Mouse (Mus musculus) adrenal gland, adult 2 months (tissue): ENCODE measurements around the gene Ogdh. TPM values are rescaled to one million over a fixed set of nuclear protein-coding genes. Genes with fewer than 3 reads are reported as not detected.

Source experiments
- DNase-seq: peaks from one replicate; pipeline ENCODE4 v3.0.0; 2021
- polyA plus RNA-seq: library from polyadenylated mRNA; depleted of rRNA; stranded (reverse); fragments of >200 nt; gene quantifications from 2 replicates; pipeline ENCODE4 v1.2.3, GENCODE M21; 2012
- total RNA-seq, 2 experiments: library from RNA; stranded (reverse); gene quantifications; 2 replicates each; pipeline ENCODE4 v1.2.3; 2021

Ogdh gene
- total and polyA plus RNA-seq, 3 experiments: 333 to 682 (median 601) TPM

DNA sequence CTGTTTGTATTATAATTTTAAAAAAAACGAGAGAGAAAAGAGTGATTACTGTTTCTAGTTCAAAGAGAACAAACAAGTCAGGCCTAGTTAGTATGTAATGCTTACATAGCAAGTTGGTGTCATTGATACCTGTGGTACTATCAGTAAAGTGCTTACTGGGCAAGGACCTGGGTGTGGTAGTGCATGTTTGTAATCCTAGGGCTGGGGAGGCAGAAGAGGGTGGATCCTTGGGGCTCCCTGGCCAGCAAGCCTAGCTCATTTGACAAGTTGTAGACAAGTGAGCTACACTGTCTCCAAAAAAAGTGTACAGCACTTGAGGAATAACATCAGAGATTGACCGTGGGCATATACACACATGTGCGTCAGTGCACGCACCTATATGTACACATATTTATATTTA, 3.2 kb downstream of the Ogdh start:
- no peak for DNase-seq

DNA sequence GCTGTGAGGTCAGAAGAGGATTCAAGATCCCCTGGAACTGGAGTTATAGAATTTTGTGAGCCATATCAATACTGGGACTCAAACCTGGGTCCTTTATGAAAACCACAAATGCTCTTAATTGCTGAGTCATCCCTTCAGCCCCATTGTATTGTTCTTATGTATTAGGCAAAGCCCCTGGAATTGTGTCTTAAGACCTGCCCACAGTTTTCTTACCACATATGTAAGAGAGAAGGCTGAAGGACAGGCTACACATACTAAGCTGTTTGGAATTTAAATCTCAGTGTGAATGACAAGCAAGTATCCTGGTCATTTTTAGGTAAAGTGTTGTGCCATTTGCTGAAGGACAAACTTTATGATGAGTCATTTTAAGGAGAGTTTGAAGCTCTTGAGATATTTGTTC, 4.6 kb downstream of the Ogdh start:
- no peak for DNase-seq

- DNase-seq: no peak
Observed at GRCm38 (mm10) chr11:6299435-6299834, 8.0 kb downstream of the Ogdh start.

- DNase-seq: no peak
Observed at GRCm38 (mm10) chr11:6302793-6303192, 11.4 kb downstream of the Ogdh start.

DNA sequence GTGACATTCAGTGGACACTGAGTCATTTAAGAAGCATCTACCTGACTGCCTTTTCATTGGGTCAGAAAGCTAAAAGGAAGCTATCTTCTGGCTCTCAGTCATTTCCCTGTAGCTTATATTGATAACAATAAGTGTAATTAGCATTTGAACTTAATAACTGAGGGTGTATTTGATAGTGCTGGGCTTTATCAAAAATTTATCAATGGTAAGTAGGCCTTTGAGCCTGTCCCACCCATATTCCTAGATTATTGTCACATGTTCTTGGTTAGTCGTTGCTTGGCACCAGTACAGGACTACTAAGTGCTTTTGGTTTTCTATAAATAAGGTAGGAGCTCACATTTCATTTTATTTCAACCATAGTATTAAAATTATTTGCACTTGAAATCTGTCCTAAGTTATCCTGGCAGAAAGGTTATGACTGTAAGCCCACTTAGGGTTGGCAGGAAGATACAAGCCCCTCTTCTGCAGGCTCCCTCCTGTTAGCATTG, 14.6 kb downstream of the Ogdh start:
- DNase-seq: no peak

DNA sequence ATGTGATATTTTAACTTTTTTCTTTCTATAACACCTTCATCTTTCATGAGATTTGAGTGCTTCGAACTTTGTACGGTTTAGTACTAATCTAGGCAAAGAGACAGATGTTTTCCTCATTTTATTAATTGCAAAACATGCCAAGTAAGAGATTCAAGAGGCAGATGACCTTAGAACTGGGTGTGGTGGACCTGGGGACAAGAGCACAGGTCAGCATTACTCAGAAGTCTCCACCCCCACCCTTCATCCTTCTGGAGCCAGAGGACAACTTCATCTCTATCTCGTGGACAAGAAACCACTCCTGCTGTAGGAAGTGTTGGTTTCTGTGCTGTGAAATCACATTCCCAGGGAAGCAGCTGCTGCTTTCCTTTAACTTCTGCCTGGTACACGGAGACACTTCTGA, 16.7 kb downstream of the Ogdh start:
- no peak for DNase-seq

DNA sequence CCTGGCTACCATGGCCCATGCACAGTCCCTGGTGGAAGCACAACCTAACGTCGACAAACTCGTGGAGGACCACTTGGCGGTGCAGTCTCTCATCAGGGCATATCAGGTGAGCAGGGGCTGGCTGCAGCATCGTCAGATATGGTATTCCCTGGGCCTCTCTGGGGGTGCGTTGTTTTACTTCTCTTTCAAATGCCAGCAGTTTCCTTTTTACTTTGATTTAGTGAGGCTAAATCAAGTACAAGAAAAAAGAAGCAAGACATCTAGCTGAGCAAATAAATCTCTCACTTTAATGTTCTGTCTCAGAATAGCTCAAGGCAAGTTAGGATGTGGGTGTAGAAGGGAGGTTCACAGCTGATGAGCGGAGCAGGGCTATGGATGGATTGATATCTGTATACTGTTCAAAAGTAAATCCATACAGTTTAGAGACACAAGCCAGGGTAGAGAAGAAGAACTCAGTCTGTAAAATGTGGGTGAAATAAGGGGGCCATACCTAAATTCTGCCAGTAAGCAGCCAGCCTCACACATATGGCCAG, 22.5 kb downstream of the Ogdh start:
- no peak for DNase-seq

GRCm38 (mm10) chr11:6316821-6317220, 25.4 kb downstream of the Ogdh start:
- no peak for DNase-seq

DNA sequence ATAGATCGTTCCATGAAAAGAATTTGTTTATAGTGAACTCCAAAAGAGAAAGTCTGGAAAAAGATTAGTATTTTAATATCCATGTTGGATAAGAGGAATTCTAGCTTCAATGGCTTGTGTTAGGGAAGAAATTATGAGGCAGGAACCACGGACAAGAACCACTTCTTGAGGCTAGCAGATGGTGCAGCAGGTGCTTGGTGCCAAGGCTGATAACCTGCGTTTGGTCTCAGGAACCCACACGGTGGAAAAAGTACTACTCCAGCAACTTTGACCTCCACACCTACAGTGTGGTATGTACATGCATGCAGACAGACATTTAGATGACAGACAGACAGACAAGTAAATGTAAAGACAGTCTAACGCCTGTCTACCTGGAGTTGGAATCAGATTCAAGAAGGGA, 27.1 kb downstream of the Ogdh start:
- DNase-seq: no peak

DNA sequence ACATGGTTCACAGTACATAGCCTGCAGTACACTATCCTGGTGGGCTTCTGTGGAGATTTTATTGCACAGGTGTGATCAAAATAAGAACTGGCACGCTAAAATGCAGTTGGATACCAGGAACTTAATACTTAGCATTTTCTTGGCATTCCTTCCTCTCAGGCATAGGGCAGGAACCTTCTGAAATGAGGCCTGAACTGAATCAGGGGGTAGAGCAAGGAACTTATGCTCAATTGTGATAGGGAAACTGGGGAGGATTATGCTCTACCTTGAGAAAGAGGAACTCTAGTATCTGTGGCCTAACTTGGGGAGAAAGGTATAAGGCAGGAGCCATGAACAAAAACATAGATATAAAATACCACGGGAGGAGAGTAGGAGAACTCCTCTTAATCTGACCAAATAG, 27.9 kb downstream of the Ogdh start:
- DNase-seq: no peak

DNA sequence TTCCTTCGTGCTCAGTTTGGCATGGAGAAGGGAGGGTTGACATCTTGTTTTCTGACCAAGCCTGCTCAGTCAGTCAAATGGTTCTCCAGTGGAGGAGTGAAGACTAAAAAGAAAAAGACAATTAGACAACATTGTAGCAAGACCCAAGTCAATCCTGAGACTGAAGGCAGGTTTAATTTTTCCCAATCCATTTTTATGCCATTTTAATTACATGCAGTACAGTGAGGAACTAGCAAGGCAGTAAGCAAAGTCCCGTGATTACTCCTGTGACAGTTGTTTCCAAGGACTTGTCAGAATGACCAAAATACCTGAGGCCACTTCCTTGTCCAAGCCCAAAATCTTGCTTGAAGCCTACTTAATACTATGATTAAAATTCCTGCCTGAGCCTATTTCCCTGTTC, 30.7 kb downstream of the Ogdh start:
- DNase-seq: no peak

DNA sequence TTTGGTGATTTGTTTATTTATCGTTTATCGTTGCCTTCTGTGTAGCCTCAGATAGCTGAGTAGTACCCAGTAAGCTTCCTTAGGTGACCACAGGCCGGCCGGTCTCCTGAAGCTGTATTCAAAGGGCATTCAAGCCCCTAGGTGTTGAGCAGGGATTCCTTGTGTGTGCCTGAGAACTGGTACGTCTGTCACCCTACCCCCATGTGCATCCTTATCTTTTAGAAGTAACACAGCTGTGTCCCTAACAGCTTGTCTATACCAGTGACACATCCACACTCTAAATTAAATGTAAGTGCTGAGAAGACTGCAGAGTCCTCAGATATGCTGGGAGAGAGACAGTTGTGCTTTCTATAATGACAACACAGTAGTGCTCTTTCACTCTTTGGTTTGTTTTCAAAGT, 31.9 kb downstream of the Ogdh start:
- no peak for DNase-seq

GRCm38 (mm10) chr11:6331256-6331655, 39.8 kb downstream of the Ogdh start:
- DNase-seq: no peak

DNA sequence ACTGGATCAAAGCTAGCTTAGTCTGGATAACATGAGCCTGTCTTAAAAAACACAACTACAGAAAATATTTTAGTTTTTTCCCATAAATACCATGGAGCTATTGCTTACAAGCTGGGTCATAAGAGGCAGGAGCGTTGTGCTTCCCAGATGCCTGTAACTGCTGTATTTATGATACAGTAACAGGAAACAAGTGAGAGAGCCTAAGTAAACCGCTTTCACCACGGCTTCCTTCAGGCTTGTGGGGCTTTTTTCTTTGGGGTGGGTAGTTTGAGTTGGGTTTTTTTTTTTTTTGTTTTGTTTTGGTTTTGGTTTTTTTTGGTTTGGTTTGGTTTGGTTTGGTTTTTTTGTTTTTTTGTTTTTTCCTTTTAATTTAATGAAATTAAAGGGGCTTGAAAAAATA, 41.2 kb downstream of the Ogdh start:
- DNase-seq: no peak

DNA sequence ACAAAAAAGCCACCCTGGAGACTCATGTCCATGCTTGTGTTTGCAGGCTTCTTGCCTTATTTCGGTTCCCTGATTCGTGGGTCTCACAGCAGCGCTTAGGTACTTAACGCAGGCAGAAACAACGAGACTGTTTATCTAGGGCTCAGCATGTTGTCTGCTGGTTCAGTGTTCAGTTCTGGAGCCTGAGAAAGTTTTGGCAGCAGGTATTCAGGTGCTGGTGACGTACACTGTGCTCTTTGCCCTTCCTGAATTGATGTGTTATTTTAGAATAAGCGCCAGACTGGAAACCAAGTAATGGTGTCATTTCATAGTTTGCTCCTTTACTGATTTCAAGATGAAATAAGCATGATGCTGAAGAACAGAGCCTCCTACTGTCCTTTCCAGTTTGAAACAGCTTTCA, 42.0 kb downstream of the Ogdh start:
- DNase-seq: no peak

DNA sequence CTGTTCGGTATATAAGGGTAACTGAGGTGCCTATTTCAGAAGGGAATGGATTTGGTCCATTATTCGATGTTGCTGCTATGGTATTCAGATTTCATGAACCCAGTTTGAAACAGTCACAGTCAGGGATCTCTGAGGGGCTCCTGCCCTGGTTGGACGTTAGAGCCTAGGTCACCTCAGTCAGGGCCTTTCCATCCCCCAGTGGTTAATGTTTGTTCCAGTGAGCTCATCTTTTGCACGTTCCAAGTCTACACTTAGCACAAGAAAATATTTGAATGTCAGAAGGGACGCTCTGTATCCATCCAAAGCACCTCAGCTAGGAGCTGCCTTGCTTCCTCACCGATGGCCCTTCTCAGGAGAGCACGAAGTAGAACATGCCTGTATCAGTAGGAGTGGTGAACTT, 43.9 kb downstream of the Ogdh start:
- DNase-seq: no peak

DNA sequence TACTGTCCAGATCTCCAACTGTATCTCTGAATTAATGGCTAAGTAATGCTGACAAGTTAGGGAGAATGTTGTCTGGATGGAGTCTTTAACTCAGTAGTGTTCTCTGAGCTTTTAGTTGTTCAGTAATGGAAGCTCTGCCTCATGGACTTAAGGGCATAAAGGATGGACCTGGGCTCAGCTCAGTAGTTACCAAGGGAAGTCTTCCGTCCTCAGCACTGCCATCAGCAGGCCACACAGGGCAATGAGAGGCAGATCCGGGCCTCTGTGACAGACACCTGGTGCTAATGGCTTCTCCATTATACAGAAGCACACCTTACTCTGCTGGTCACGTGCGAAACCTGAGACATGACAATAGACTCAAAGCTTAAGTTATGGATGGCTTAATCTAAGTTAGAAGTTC, 45.3 kb downstream of the Ogdh start:
- DNase-seq: no peak

GRCm38 (mm10) chr11:6345956-6346355, 54.5 kb downstream of the Ogdh start:
- no peak for DNase-seq

- no peak for DNase-seq
Observed at GRCm38 (mm10) chr11:6346966-6347365, 55.5 kb downstream of the Ogdh start.

- DNase-seq: no peak
Observed at GRCm38 (mm10) chr11:6348681-6349200, 57.3 kb downstream of the Ogdh start.

DNA sequence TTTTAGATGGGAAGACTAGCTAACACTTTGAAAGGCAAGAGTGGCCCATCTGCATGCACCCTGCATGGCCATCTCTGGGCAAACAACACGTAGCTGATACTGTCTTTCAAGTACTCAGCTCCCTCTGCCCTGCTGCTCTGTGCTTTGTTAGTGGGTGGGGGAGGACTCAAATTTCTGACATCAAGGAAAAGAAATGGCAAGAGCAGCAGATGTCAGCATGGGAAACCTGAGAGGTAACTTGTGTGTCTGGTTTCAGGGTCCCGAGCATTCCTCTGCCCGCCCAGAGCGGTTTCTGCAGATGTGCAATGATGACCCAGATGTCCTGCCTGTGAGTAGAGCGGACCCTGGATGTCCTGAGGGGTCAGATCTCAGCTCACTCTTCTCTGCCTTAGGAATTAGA, 58.2 kb downstream of the Ogdh start:
- DNase-seq: no peak

DNA sequence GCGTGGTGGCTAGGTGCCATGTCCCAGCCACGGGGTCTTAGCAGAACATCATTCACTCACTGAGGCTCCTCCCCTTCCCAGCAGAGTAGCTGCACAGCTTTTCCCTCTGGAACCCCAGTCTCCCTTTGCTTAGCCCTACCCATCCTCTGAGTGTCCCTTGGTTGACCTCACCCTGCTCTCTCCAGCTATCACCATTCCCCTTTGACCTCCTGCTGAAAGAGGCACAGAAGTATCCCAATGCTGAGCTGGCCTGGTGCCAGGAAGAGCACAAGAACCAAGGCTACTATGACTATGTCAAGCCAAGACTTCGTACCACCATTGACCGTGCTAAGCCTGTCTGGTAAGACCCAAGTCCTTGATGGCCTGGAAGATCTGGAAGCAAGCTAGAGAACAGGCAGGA, 63.7 kb downstream of the Ogdh start:
- DNase-seq: no peak

- no peak for DNase-seq
Observed at GRCm38 (mm10) chr11:6364581-6365275, 73.3 kb downstream of the Ogdh start.

DNA sequence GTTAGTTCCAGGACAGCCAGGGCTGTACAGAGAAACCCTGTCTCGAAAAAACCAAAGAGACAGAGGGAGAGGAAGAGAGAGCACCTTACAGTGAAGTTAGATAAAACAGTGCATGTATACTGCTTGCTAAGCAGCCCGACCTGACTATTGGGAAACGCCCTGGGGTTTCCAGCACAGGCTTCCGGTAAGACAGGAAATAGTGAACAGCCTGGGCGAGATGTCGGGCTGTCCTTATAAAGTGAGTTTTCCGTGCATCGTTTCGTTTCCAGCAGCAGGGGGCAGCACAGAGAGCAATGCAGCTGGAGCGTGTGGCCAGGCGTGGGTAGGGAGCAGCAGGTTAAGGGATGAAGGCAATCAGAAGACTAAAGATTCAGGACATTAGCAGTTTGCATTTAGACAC, 74.5 kb downstream of the Ogdh start:
- peak; percentile 76 for DNase-seq
